Mouse (Mus musculus): ENCODE measurements at regions not wholly inside any gene's neighbourhood (a gene's known extent, or its start where the extent isn't known, plus 50 kb on each side); places are given as distances from the start of the nearest gene placed in this dataset.
"Not testable (repeated sequence)": the region's sequence is repeated elsewhere in the genome, so short reads cannot be mapped to it uniquely, and the experiment has no call there.

DNA sequence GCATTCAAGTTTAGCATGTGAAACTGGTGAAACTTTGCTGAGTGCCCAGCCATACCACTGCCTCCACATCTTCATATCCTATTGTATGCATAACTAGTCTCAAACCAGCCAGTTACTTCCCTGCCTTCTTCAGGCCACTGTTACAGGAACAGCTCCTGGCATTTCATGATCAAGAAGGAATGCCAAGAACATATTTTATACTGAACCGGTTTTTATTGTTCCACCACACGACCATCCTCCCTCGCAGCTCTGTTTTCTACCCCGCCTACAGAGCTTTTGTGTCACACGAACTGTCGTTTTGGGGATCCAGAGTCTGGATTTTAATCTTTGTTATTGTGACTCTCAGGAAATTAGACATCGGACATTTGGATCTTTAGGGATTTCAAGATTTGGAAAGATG is 174.6 kb upstream of the Pcsk5 start:
- ATAC-seq: no peak
- Histone ChIP-seq H3K4me3 (replicated peaks) (no peak overlapping the region), H3K27ac (no peak overlapping the region), H3K9me3 (no peaks in the 10 kb centered on the region), H3K27me3 (replicated peaks) (no peaks in the 10 kb centered on the region), H3K4me2 (replicated peaks) (no peak overlapping the region), H3K36me3 (no peaks in the 10 kb centered on the region), H3K4me1 (replicated peaks) (no peaks in the 10 kb centered on the region), H3K9ac (no peak overlapping the region)
- 77% methylated on average over 7 of the region's 7 CpGs for WGBS

DNA sequence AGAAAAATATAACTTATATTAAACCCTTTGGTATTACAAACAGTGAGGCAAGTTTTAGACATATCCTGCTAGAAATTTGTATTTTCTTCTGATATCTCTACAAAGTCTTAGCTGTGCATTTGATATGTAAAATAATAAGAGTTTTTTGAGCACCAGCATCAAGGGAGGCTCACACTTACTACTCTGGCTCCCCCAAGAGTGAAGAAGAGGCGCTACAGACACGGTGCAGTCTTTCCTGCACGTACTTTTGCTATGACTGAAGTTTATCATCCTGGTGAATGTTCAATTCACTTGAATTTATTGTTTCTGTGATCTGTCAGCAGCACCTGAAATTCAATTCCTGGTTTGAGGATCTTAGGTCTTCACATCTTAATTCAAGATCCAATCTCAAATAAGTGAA is 160.1 kb upstream of the Pcsk5 start:
- Histone ChIP-seq H3K9me3 (no peaks in the 10 kb centered on the region), H3K27me3 (replicated peaks) (no peaks in the 10 kb centered on the region), H3K9ac (no peak overlapping the region), H3K4me3 (replicated peaks) (no peak overlapping the region), H3K36me3 (no peaks in the 10 kb centered on the region), H3K4me1 (replicated peaks) (no peaks in the 10 kb centered on the region), H3K27ac (no peak overlapping the region), H3K4me2 (replicated peaks) (no peak overlapping the region)
- ATAC-seq: no peak
- WGBS: 80% methylated on average over 3 of the region's 3 CpGs

DNA sequence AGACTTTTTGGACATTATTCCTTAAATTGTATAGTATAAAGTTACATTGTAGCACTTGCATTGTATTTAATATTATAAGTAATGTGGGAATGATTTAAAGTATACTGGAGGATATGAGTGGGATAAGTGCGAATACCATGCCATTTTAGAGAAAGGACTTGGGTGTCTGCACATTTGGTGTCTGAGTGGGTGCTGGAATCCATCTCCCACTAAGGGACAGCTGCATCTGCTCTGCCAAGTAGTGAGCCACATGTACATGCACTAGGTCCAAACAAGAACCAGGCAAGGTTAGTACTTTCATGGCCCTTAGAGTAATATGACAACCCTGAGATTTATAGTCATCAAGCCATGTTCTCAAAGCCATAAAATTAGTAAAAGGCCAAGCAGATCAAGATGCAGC is 146.0 kb upstream of the Pcsk5 start:
- no peak for ATAC-seq
- 87% methylated on average over 1 of the region's 1 CpGs for WGBS

DNA sequence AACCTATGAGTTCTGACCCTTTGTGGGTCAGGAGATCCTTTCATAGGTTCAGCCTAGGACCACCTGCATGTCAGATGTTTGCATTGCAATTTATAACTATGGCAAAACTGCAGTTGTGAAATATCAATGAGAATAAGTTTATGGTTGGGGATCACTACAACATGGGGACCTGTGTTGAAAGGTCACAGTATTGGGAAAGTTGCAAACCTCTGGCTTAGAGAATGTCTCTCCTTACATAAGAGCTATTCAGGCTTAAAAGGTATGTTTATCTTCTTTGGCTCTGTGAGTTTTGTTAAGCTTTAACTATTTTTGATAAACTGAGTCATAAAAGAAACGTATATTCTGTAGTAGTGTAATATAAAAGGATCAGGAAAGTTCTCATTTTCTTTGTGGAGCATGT is 128.1 kb upstream of the Pcsk5 start:
- Histone ChIP-seq H3K4me2 (replicated peaks) (no peak overlapping the region), H3K27ac (no peak overlapping the region), H3K36me3 (no peaks in the 10 kb centered on the region), H3K9me3 (no peaks in the 10 kb centered on the region), H3K4me1 (replicated peaks) (no peaks in the 10 kb centered on the region), H3K27me3 (replicated peaks) (no peaks in the 10 kb centered on the region), H3K4me3 (replicated peaks) (no peak overlapping the region), H3K9ac (no peak overlapping the region)
- ATAC-seq: peak; percentile 91
- 43% methylated on average over 1 of the region's 1 CpGs for WGBS

More for the DNA sequence above, 146.0 kb upstream of the Pcsk5 start:
- Histone ChIP-seq H3K4me3 (replicated peaks) (no peak overlapping the region), H3K27ac (no peak overlapping the region), H3K4me1 (replicated peaks) (no peaks in the 10 kb centered on the region), H3K9me3 (no peaks in the 10 kb centered on the region), H3K9ac (no peak overlapping the region), H3K4me2 (replicated peaks) (no peak overlapping the region), H3K36me3 (no peaks in the 10 kb centered on the region), H3K27me3 (replicated peaks) (no peaks in the 10 kb centered on the region)

DNA sequence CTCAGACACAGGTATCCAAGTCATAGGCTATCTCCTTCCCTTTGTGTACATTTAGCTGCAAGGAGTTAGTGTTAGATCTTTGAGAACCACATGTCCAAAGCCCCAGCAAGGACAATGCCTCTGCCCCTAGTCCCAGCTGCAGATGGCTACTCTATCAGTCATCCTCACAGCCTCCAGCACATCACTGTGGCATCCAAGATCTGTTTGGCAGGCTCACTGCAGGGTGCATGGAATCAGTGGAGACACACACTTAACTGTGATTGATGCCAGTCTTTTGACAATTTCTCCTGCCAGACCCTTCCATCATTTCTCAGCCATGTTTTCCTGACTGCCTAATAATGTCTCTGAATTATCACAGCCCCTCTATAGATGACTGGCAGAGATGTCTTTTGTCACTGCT is 121.0 kb upstream of the Pcsk5 start:
- Histone ChIP-seq H3K4me1 (replicated peaks) (no peaks in the 10 kb centered on the region), H3K9ac (no peak overlapping the region), H3K36me3 (no peaks in the 10 kb centered on the region), H3K27ac (no peak overlapping the region), H3K4me3 (replicated peaks) (no peak overlapping the region), H3K9me3 (no peaks in the 10 kb centered on the region), H3K27me3 (replicated peaks) (no peaks in the 10 kb centered on the region), H3K4me2 (replicated peaks) (no peak overlapping the region)
- ATAC-seq: no peak

DNA sequence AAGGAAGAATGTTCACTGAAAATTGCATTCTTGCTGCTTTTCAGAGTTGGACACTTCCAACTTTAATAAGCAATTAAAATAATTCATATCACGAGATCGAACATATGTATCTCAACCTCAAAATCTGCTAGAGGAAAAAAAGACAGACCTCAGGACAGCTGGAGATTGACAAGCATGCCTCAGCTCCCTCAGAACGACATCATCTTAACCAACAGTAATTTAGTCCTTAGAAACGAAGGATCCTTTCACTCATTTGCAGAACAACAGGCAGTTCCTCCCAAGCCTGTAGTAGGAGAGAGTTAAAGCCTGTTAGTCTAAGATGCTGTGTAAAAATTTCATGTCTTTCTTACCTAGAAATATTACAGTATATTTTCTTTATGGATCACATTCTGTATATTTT is 95.2 kb upstream of the Pcsk5 start:
- Histone ChIP-seq H3K27ac (no peak overlapping the region), H3K4me1 (replicated peaks) (no peaks in the 10 kb centered on the region), H3K27me3 (replicated peaks) (no peaks in the 10 kb centered on the region), H3K4me3 (replicated peaks) (no peak overlapping the region), H3K9ac (no peak overlapping the region), H3K9me3 (no peaks in the 10 kb centered on the region), H3K4me2 (replicated peaks) (no peak overlapping the region), H3K36me3 (no peaks in the 10 kb centered on the region)
- ATAC-seq: no peak
- 78% methylated on average over 4 of the region's 4 CpGs for WGBS

DNA sequence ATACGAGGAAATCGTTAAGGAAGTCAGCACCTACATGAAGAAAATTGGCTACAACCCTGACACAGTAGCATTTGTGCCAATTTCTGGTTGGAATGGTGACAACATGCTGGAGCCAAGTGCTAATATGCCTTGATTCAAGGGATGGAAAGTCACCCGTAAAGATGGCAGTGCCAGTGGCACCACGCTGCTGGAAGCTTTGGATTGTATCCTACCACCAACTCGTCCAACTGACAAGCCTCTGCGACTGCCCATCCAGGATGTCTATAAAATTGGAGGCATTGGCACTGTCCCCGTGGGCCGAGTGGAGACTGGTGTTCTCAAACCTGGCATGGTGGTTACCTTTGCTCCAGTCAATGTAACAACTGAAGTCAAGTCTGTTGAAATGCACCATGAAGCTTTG is 89.7 kb upstream of the Pcsk5 start:
- H3K27ac ChIP-seq; H3K36me3 ChIP-seq; H3K4me1 ChIP-seq (replicated peaks); H3K9me3 ChIP-seq; H3K9ac ChIP-seq; H3K4me3 ChIP-seq (replicated peaks); ATAC-seq; H3K4me2 ChIP-seq (replicated peaks); H3K27me3 ChIP-seq (replicated peaks): not testable (repeated sequence)
- 94% methylated on average over 8 of the region's 8 CpGs for WGBS

DNA sequence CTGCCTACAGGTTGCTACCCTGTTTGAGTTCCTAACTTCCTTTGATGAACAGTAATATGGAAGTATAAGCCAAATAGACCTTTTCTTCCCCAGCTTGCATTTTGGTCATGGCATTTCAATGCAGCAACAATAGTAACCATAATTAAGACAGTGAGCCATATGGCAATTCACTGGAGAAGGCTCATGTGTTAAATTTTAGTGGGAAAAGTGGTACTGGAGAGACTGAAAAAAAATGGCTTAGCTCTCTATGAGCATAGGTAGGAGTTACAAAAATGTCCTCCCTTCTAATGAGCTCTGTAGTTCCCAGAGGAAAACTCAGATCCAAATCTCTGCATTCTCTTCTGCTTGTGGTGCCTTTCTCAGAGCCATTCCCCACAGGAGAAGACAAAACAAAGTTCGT is 70.1 kb upstream of the Pcsk5 start:
- Histone ChIP-seq H3K27me3 (replicated peaks) (no peaks in the 10 kb centered on the region), H3K4me2 (replicated peaks) (no peak overlapping the region), H3K27ac (no peak overlapping the region), H3K9me3 (no peaks in the 10 kb centered on the region), H3K4me3 (replicated peaks) (no peak overlapping the region), H3K9ac (no peak overlapping the region), H3K36me3 (no peaks in the 10 kb centered on the region), H3K4me1 (replicated peaks) (no peaks in the 10 kb centered on the region)
- no peak for ATAC-seq
- 67% methylated on average over 1 of the region's 1 CpGs for WGBS

DNA sequence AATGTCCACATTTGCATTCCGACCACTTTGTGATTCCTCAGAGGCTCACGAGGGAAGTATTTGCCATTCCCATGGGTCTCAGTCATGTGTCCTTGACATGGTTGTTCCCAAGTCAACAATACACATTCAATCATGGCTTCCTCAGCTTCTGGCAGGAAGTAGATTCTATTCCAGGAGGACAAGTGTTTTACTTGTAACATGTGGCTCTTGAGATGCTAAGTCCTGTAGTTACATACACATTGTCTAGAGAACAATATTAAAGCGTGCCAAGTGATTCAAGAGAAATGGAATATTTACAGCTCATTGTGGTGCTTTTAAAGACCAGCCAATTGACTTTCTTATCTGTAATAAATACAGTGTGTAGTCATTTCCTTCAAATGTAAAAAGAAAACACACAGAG is 66.7 kb upstream of the Pcsk5 start:
- H3K4me1 ChIP-seq (replicated peaks): no peaks in the 10 kb centered on the region
- no peak overlapping the region for H3K4me3 ChIP-seq (replicated peaks)
- 83% methylated on average over 3 of the region's 3 CpGs for WGBS
- no peaks in the 10 kb centered on the region for H3K27me3 ChIP-seq (replicated peaks)
- no peak overlapping the region for H3K27ac ChIP-seq
- no peak overlapping the region for H3K4me2 ChIP-seq (replicated peaks)
- H3K9ac ChIP-seq: no peak overlapping the region
- H3K9me3 ChIP-seq: no peaks in the 10 kb centered on the region
- ATAC-seq: no peak
- no peaks in the 10 kb centered on the region for H3K36me3 ChIP-seq

DNA sequence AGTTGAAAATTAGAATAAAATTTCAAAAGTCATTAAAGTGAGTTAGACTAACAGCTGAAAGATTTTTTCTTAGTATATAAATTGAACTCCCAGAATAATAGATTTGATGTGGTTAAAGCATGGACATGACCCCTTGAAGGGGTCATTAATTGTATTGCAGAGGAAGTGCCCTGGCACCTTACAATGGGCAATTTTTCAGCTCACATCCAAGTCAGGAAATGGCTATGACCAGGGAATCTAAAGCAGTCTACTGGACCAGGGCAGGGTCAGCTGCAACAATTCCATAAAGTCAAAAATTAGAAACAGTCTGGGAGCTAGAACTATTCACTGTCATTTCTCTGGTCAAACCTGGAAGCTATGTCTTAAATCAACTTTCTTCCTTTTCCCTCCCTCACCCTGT is 55.2 kb upstream of the Pcsk5 start:
- no peaks in the 10 kb centered on the region for H3K4me1 ChIP-seq (replicated peaks)
- no peak overlapping the region for H3K9ac ChIP-seq
- no peaks in the 10 kb centered on the region for H3K36me3 ChIP-seq
- no peak overlapping the region for H3K4me2 ChIP-seq (replicated peaks)
- no peaks in the 10 kb centered on the region for H3K27me3 ChIP-seq (replicated peaks)
- no peak for ATAC-seq
- no peaks in the 10 kb centered on the region for H3K9me3 ChIP-seq
- no peak overlapping the region for H3K4me3 ChIP-seq (replicated peaks)
- no peak overlapping the region for H3K27ac ChIP-seq
